Mouse (Mus musculus) MEL-GATA-1-ER (cell line): ENCODE measurements around the gene Dpp6.

Source experiments
- DNase-seq: peaks from one replicate; pipeline ENCODE4 v3.0.0-alpha.2; 2012; ENCODE audit warnings: low read depth; ENCODE audit errors: extremely low read depth

Gene Dpp6

DNA sequence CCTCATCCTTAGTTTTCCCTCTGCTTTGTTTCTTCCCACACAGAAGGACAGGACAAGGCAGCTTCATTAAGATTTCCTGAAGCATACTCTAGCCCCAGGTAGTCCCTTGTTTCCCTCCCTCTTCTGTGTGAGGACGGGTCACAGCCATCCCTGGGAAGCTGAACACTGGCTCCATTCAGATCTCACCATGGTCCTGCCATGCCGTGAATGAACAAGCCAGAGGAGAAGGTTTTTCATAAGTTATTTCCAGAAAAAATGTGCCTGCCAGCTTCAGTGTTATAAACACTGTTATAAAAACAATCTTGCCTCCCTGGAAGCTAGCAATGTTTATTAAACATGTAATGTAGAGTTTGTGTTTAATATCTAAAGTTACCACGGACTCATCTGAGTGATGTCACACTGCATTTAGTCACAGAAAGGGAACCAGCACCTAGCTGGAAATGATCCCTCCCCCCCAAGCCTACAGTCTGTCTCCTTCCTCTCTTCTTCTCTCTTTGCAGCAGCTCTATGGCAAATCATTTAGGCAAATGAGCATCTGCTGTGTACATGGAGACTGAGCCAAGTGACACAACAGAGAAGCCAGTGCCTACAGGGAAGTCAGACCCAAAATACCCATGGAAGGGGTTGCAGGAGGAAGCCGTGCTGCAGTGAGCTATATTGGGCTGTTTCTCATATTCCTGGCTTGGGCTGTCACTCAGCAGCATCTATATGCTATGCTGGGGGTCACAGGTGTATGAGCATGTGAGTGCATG is 128.3 kb downstream of the Dpp6 start:
- no peak for DNase-seq

DNA sequence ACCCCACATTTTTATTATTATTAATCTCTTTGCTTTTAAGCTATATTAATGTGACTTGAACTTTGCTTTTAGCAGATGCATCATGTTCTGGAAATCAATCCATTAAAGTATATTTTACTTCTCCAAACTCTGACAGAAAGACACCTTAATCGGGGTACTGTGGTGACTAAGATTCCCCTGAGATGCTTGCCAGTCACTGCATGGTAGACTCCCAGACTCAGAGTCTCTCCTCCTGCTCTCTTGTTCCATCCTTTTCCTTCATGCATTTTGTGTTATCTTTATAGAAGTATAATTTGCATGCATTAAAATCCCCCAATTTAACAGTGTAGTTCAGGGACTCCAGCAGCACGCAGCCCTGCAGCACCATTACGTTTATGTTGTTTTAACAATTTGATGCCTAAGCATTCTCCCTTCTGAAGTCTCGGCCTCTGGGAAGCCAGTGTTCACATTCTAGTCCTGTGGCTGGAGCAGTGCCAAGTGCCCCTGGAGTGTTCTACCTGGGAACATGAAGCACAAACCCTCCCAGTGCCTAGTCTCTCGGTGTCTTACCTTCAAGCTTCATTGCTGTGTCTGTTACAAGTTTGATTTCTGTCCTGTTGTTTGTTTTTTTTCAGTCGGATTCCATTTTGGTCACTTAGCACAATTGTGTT is 153.1 kb downstream of the Dpp6 start:
- DNase-seq = no peak

DNA sequence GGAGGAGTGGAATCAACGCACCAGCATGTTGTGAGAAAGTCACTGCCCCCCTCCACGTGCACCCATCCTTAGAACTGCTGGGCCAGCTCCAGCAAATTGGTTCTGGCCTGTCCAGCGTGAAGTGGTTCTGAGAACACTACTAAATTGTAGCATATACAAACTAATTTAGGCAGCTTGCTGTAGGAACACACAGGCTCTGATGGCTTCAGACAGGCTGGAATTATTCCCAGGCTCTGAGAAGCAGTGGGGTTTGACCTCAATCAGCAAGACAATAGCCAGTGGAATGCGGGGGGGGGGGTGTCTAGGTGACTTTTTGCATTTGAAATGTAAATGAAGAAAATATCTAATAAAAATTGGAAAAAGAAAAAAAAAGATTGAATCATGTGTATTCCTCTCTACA is 156.2 kb downstream of the Dpp6 start:
- no peak for DNase-seq

DNA sequence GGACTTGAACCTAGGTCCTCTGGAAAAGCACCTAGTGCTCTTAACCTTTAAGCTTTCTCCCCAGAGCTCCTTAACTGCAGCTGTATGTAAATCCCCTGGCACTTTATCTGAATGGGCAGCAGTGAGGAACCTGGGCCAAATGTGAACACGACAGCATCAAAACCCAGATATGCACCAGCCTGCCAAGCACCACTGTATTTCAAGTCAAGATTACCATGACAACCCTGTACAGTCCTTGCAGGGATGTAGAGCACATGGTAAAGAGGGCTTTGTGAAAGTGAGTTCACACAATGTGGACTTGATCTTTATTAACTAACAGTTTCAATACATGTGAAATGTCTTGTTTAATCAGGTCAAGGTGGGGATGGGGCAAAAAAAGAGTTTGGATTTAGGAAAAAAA is 162.3 kb downstream of the Dpp6 start:
- no peak for DNase-seq

DNA sequence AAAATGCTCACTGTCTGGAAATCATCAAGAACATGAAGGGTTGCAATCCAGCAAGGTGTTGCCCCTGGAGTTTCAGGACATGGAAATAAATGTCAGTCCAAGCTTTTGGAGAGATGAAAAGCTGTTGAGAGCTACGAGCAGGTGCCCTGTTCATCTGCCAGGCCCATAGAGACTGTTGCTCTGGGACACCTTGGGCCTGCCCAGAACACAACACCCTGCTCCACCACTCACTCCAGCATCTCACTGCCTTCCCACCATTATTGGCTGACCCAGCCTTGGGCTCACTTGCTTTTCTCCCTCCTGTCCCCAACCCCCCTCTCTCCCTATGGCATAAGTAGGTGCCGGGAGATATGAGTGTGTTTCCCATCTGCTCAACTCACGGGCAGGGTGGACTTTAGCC is 162.8 kb downstream of the Dpp6 start:
- no peak for DNase-seq

DNA sequence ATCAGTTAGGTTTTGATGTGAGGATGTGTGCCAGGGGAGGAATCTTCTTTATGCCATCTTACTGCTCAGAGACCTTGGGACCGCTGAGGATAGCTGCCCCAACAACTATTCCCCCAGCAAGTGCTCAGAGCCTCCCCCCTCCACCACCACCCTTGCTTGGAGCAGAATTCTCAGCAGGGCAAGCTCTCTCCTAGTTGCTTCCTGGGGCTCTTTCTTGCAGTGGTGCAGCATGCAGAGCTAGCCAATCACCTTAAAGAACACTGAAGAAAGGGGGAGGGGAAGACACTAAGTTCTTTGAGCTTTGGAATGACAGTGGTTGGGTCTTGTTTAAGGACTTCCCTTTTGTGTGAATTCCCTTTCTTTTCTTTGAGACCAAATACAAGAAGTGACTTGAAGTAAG is 168.1 kb downstream of the Dpp6 start:
- no peak for DNase-seq

DNA sequence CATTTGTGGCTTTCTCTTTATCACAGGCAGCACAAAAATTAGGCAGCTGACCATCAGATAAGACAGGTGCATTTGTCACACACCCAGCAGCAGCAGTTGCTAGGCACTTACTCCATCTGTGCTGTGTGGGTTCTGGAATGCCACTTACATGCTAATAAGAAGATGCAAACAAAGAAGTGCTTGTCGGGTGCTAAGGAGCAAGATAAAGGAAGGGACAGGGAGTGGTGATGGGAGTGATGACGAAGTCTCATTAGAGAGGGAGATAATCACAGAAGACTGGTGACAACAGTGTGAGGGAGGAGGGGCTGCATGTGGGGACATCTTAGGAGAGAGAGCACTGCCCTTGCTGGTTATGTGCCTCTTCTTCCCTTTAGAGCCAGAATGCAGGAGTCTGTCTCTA is 174.6 kb downstream of the Dpp6 start:
- no peak for DNase-seq

DNA sequence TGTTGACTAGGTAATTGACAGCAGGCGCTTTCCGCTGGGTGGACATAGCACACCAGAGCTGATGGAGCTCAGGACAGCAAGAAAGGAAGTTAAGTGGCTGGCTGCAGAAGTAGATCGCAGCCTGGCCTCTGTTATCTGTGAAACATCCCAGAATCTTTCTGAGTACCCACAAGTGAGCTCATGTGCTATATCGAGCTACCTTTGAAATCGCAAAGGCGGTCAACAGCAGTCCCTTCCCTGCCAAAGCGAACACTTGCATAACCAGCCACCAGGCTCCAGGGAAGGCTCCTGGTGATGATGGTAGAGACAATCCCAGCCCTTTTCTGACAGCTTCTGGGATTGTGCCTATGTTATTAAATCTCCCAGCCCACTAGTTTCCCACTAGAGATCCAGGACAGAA is 186.5 kb downstream of the Dpp6 start:
- DNase-seq = no peak

DNA sequence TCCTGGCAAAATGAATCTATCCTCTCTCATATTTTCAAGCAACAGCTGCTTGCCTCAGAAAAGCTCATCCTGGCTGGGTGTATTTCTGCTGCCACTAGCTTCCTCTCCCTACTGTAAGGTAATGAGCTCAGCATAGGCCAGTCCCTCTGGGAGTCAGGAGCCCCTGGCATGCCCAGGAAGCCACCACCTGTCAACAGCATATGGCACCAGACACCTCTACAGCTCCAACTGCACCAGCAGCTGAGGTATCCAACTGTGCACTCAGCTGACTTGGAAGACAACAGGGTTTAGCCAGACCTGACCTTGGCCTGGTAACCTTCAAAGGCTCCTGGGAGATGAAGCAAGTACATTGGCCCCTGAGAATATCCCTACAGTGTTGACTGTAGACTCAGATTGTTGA is 192.2 kb downstream of the Dpp6 start:
- DNase-seq = no peak

DNA sequence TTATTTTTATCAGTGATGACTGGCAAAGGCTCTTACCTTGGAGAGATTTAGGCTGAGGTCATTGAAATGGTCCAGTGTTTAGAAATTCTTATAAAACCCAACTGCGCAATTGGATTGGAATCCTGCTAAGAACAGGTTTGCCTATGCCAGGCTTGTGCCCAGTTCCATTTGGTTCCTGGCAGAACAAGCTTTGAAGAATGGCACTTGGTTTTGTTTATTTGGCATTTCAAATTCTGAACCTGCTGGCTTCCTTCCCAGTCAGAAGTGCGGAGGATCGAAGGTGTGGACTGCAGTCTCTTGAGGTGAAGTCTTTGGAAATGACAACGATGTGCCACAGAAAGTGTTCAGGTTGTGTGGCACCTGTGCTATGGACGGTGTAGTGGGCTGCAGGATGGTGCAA is 193.6 kb downstream of the Dpp6 start:
- DNase-seq = no peak

DNA sequence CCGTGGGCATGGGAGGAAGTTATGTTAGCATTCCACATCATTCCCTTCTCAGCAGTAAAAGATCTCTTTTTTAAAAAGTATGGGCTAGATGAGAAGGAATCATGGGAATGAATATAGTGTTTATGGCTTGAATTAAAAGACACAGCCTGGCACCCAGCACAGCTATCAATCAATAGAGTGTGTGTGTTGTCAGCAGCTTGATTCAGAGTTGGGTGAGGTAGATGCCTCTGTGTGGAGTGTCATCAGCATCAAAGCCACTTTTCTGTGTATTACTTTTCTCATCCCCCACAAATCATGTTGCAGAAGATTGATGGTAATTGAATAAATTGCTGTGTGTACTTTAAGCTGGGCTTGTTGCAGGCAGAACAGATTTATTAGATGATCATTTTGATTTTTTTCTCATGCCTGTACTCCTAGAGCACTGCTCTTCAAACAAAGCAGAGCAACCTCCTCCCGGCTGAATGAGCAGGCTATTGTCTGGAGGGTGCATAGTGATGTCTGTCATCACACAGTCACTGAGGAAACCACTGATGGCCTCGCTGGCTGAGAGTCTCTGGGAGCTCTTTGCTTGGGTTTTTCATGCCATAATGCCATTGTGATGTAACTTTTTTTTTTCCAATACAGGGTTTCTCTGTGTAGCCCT is 201.4 kb downstream of the Dpp6 start:
- no peak for DNase-seq

DNA sequence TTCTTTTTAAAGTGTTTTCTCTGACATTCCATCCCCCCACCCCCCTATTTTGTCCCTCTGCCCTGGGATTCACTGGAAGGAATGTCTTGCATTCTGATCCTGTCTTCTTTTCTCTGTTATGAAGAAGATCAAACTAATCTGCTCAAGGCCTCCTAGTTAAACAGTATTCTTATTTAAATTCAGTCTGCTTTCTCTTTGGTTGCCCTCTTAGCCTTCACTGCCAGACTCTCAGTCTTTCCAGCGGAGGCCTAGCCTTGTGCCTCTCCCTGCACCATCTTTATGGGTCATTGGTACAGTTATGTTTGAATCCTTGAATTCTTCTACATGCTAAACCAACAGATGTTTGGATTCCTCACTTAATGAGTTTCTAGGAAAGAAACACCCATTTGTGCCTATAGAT is 211.6 kb downstream of the Dpp6 start:
- no peak for DNase-seq

DNA sequence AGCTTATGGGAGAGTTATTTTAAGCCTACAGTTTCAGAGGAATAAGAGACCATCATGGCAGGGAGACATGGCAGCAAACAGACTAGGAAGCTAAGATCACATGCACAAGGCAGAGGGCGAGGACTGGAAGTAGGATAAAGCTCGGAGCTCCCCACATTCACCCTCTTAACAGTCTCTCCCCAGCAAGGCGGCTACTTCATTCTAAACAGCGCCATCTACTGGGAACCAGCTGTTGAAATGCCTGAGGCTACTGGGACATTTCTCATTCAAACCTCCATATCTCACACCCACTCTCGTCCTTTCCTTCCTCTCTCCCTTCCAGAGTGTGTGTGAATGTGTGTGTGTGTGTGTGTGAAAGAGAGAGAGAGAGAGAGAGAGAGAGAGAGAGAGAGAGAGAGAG is 212.8 kb downstream of the Dpp6 start:
- no peak for DNase-seq

DNA sequence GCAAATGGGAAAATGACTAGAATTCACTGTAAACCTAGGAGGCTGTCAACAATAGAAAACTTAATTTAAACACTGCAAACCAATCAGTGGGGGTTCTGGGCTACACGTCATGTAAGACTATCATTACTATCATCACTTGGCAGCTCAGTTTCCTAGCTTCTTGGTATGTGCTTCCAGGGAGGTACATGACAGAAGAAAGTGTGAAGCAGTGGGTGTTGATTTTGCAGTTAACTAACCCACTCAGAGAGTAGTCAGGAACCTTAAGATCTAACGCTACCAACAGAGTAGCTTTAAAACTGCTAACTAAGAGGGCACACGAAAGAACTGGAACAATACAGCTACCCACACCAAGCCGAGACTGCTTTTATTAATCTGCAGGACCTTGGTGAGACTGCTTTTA is 217.9 kb downstream of the Dpp6 start:
- no peak for DNase-seq

DNA sequence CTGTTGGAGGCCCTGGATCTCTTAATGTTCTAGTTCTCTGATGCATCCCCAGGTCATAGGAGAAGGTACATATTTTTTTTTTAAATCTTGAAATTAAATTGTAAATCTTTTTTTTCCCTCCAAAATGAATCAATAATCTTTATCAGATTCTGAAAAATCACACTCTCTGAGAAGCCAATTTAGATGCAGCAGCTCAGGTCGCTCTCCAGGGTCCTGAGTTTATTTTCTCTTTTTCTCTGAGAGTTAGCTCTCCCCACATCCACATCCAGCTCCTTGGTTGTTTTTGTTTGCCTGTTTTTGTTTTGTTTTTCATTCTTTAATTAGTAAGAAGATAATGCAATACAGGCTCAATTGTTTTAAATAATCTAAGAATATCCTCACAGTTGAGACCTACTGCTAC is 218.3 kb downstream of the Dpp6 start:
- DNase-seq = no peak

DNA sequence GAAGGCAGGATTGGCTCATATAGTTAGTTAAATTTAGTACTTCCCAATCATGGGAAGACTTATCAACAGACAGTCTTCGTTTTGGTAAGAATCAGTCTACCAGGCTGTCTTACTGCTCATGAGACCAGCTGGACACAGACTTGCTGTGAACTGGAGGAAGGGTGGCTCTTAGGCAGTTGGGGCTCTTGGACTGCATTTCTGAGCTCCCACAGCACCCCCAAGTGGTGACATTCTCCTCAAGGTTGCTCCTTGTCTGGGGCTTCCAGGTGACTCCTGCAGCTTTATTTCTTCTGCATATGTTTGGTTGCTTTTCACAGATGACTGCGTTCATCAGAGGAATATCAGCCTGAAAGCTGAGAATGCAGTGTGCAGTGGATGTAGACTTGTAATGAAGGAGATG is 218.9 kb downstream of the Dpp6 start:
- no peak for DNase-seq

DNA sequence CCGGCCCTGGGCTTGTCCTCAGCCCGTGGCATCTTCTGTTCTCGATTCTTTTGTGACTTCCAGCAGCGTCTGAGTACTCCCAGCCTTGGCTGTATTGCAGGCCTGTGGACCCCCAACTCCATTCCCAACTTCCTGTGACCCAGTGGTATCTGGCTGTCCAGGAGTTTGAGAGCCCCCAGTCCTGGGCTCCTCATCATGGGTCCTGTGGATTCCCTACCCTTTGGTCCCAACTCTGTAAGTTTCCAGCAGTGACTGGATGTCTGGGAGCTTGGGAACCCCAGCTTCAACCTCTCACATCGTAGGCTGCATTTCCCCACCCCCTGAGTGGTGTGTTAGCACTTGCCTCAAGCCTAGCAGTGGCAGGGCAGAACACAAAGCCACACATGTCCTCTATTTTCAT is 220.8 kb downstream of the Dpp6 start:
- no peak for DNase-seq

DNA sequence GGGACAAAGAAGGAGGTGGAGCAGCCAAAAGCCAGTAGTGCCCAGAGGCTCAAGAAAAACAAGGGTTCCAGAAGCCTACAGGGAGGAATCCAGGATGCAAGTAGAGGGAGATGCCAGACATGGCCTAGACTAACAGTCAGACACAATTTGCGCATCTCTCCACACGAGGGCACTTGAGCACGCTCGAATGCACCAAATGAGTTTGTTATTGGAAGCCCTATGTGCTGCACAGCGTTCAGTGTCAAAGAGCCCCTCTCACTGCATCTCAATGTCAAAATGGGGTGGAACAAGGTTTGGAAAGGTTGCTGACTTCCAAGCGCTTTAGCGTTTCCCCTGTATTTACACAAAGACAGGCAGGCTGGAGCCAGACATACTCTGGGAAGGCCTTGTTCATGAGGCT is 231.2 kb downstream of the Dpp6 start:
- no peak for DNase-seq

DNA sequence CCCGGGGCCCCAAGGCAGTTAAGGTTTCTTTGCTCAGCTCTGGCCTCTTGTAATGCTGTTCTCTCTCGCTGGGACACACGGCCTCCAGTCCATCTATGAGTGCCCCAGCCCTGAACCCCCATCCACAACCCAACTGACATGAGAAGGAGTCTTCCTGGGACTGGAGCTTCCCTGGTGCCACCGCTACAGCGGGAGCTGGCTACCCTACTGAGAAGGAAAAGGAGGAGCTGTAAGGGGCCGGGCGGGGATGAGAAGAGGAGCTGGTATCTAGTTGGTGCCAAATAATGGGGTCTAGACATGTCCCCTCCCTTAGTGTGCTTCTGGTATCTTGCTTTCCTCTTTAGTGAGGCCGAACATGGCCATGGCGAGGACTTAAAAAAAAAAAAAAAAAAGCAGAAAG is 231.9 kb downstream of the Dpp6 start:
- DNase-seq = no peak

DNA sequence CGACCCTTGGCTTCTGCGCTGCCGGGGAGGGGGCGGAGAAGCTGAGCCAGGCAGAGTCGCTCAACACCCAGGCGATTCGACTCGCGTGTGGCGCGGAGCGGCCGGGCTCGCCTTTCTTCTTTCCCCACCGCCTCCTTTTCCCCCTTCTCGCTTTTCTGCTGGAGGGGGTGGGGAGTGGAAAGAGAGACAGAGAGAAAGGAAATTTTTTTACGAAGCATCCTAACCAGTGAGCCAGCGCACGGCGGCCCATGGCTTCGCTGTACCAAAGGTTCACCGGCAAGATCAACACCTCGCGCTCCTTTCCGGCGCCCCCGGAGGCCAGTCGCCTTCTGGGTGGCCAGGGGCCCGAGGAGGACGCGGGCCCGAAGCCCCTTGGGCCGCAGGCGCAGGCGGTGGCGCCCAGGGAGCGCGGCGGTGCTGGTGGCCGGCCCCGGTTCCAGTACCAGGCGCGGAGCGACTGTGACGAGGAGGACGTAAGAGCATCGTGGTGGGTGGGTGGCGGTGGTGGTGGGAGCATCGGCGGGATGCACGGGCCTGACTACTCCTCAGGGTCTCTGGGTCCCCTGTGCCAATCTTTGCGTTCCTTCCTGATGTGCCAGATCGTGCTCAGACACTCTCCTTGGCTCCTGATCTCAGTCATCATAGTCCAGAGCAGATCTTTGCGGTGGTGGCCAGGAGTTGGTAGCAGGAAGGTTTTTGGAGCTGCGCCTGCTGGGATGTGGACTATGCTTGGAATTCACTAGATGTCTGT is 232.5 kb downstream of the Dpp6 start:
- no peak for DNase-seq

DNA sequence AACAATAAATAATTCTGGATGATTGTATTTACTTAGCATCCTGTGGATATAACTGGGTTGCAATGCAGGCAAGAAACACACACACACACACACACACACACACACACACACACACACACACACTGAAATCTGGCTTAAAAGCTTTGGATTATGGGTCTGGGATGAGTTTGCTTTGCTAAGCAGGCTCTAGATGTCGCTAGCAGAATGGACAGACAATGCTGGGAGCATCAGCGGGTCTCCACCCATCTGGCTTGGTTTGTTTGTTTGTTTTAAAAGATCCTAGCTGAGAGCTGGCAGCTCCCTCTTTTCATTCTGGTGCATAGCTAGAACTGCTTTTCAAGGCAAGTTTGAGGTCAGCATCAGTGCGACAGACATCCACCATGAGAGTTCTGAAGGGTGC is 234.2 kb downstream of the Dpp6 start:
- DNase-seq = no peak

DNA sequence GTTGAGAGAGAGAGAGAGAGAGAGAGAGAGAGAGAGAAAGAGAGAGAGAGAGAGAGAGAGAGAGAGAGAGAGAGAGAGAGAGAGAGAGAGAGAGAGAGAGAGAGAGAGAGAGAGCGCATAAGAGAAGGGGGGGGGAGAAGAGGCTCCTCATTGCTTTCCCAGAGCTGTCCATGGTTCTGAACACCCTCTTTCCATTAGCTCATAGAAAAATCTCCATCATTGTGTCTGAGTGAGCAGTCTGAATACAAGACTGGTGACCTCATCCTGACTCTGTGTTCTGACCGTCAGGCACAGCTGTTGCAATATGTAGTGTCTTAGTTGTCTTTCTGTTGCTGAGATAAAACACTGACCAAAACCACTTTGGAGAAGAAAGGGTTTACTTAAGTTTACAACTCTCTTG is 235.4 kb downstream of the Dpp6 start:
- DNase-seq = no peak
